7 mouse cellular contexts compared by ENCODE assay signal in the genomic region with DNA sequence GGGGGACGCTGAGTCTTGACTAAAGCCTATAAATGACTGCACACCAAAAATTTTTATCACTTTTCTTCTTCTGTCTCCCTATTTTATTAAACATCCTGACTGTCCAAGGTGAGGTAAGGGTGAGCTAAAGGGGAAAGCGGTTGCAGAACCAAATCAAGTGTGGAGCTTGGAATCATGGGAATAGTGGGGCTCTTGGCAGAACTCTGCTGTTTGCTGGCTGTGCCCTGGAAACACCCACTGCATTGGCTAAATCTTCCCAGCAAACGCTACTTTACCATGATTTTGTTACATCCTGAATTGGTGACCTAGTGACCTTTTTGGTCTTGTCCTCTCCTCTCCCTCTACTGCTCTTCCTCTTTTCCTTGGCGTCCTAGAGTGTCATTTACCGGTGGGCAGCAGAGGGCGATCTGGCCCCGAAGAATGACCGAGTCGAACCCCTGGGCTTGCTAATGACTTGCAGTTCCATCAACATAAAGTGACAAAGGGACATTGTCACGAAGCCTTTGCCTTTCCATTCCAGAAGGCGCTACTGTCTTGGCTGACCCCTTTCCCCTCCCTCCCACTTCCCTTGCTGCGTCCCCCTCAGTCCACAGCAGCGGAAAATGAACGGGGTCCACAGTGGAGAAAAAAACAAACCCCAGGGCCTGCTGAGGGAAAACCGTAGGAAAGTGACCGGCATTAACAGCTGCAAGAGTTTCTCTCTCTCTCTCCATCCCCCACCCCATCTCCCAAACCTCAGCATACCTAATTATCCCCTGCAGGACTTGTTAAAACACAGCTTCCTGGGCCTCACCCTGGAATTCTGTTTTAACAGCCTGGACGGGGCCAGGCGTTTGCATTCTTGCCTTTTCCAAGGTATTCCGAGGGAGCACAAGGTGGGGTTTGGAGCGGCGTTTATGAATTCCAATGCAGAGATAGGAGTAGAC. TPM values are rescaled to one million over a fixed set of nuclear protein-coding genes. Genes with fewer than 3 reads are reported as not detected.
DNase-seq lines count a peak whose midpoint lies in the region; ATAC-seq and TF ChIP-seq lines count a peak whose summit lies in the region.

No protein-coding gene starts in this region.

- peak; percentile 55; the same call in 1 of the 2 replicates for TF ChIP-seq CTCF in small intestine, adult 2 months (IDR thresholded peaks at IDR 0.05; ENCODE audit: extremely low read depth, insufficient read length, insufficient replicate concordance, low read depth, low read length)

- peak; percentile 84 for DNase-seq in adrenal gland, postnatal 10 days
- peak; percentile 91 for DNase-seq in embryo, embryonic 10.5 days (ENCODE audit: low spot score)
- DNase-seq in gastrocnemius, postnatal 25 days, result peak; percentile 54
- peak; percentile 62 to 79 for DNase-seq in left cerebral cortex, postnatal 25 days (ENCODE audit: low spot score in 2 of 2)
- peak; percentile 82 for DNase-seq in midbrain, embryonic 10.5 days (ENCODE audit: low spot score)

- peak overlapping the region; percentile 67; the same call in 1 of the 2 replicates for H3K27ac ChIP-seq in intestine, embryonic 15.5 days
- H3K27ac ChIP-seq in midbrain, embryonic 10.5 days (replicated peaks), result peak overlapping the region; percentile 90
- H3K27ac ChIP-seq in small intestine, adult 2 months (ENCODE audit: insufficient read depth, low read depth, low read length), result peak overlapping the region; percentile 81

- H3K4me1 ChIP-seq in intestine, embryonic 15.5 days (replicated peaks), result peaks cover 7% of the 10 kb centered on the region
- peaks cover 20% of the 10 kb centered on the region for H3K4me1 ChIP-seq in midbrain, embryonic 10.5 days
- peaks cover 3% of the 10 kb centered on the region; the same call in 1 of the 2 replicates for H3K4me1 ChIP-seq in small intestine, adult 2 months (ENCODE audit: control insufficient read depth, insufficient read depth, insufficient read length, low read length)

- H3K4me3 ChIP-seq in intestine, embryonic 15.5 days (replicated peaks), result peak overlapping the region; percentile 21; the same call in 1 of the 2 replicates
- peak overlapping the region; percentile 53 for H3K4me3 ChIP-seq in midbrain, embryonic 10.5 days
- H3K4me3 ChIP-seq in small intestine, adult 2 months (ENCODE audit: low read depth, low read length), result peak overlapping the region; percentile 32

- H3K27me3 ChIP-seq in intestine, embryonic 15.5 days (replicated peaks), result no peaks in the 10 kb centered on the region
- no peaks in the 10 kb centered on the region for H3K27me3 ChIP-seq in midbrain, embryonic 10.5 days (ENCODE audit: low read depth, poor library complexity, severe bottlenecking)
- no peaks in the 10 kb centered on the region for H3K27me3 ChIP-seq in small intestine, adult 2 months (ENCODE audit: control insufficient read depth, insufficient read depth, low read length)

- no peaks in the 10 kb centered on the region for H3K9me3 ChIP-seq in intestine, embryonic 15.5 days
- H3K9me3 ChIP-seq in midbrain, embryonic 10.5 days (replicated peaks), result no peaks in the 10 kb centered on the region

- H3K36me3 ChIP-seq in intestine, embryonic 15.5 days, result no peaks in the 10 kb centered on the region
- H3K36me3 ChIP-seq in midbrain, embryonic 10.5 days, result no peaks in the 10 kb centered on the region
- no peaks in the 10 kb centered on the region for H3K36me3 ChIP-seq in small intestine, adult 2 months (ENCODE audit: control insufficient read depth, insufficient read depth, low read length)

- 8% methylated on average over 21 of the region's 21 CpGs for WGBS in intestine, embryonic 15.5 days
- 8% methylated on average over 21 of the region's 21 CpGs for WGBS in midbrain, embryonic 10.5 days
- WGBS in small intestine, adult 2 months, result 15% methylated on average over 21 of the region's 21 CpGs

- peak overlapping the region; percentile 26; the same call in 1 of the 2 replicates for H3K9ac ChIP-seq in intestine, embryonic 15.5 days

- peak overlapping the region; percentile 69 for H3K4me2 ChIP-seq in intestine, embryonic 15.5 days (replicated peaks)

- TF ChIP-seq POLR2A in small intestine, adult 2 months (IDR thresholded peaks at IDR 0.05; ENCODE audit: low read depth, low read length), result no peak

- intact Hi-C loops in left cerebral cortex, postnatal 25 days (cut with DNase I), result loop anchor here (1.0 to 2.0 kb wide), 4 partner anchors 29 to 141 kb away; a partner anchor contains a TSS

- peak; percentile 80 for ATAC-seq in intestine, embryonic 15.5 days

RNA-seq across cellular contexts. Expression of a gene that starts 29.7 kb away (rescaled TPM):
- 10 to 100 TPM; 15.1 to 22.2 TPM for total RNA-seq in adrenal gland, postnatal 10 days (2021)
- total RNA-seq in gastrocnemius, postnatal 25 days (2021), result 1 to 10 TPM; 4.7 to 4.9 TPM
- 11.2 and 13.3 TPM in 2 replicates for polyA plus RNA-seq in intestine, embryonic 15.5 days (2015; fragmentation: Nextera tagmentation; extraction: Ambion mirVana)
- total RNA-seq in left cerebral cortex, postnatal 25 days (2021), result 10 to 100 TPM; 28.1 to 34.3 TPM
- 16.4 and 21.4 TPM in 2 replicates for polyA plus RNA-seq in midbrain, embryonic 10.5 days (2016; fragmentation: Nextera tagmentation; extraction: Ambion mirVana)
- polyA plus RNA-seq in small intestine, adult 2 months (2012; rRNA removed), result 2.5 and 3.8 TPM in 2 replicates

Comparison
In these comparisons a context has a peak if more than half of its experiments do, and no peak if none do; other contexts are left out.
1. Peak in every context shown above with its lines: DNase-seq, ATAC-seq, H3K4me3 ChIP-seq and H3K27ac ChIP-seq.